Mouse (Mus musculus): ENCODE measurements around the gene Kctd4.

DNA sequence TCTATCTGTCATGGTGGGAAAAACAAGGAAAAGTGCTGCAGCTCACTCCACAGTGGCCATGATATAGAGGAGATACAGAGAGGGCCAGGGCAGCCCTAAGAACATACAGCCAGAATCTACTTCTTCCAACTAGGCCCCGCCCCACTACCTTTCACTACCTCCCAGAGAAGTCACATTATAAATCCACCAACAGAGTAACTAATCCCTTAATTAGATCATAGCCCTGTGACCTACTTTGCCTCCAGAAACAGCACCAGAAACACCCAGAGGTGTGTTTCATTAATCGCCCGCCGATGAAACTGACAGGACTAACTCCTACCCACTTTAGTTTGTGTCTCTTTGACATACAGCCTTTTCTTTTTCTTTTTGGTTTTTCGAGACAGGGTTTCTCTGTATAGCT lies 54.4 kb downstream of the Kctd4 start:
- TF ChIP-seq CTCF (conservative IDR thresholded peaks at IDR 0.05; ENCODE audit: insufficient read depth, insufficient read length, low read depth, low read length): no peak
- TF ChIP-seq POLR2A (IDR thresholded peaks at IDR 0.05; ENCODE audit: low read depth, low read length): no peak

Data from kidney, adult 2 months (tissue).